Mouse (Mus musculus): ENCODE results near the gene Enoph1.

DNA sequence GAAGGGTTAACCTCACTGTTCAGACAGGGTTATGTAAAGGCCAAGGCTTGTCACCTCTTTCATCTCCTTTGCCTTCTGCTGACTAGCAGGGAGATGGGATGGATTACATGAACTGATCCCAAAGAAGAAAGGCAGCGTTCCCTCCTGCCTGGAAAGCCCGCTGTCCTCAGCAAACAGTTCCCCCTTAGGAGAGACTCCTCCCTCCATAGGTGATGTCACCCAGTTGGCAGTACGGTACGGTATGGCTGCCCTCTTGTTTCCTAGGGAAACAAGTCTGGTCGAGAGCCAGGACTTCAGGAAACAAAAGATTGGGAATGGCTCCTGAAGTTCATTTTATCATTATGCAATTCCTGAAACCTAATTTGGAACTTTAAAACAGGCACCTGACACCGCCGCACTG, 8.1 kb downstream of the Enoph1 start:
- TF ChIP-seq GATA1 (IDR thresholded peaks at IDR 0.05; ENCODE audit: borderline replicate concordance, low read length) (no peak), FLI1 (IDR thresholded peaks at IDR 0.05; ENCODE audit: low read length) (no peak)
